Mouse (Mus musculus): ENCODE results near the gene Nutm2. TPM values are rescaled to one million over a fixed set of nuclear protein-coding genes. Genes with fewer than 3 reads are reported as not detected.
A peak's percentile ranks its signal among the peaks of the same experiment; 100 is the strongest.
"Not testable (repeated sequence)": the region's sequence is repeated elsewhere in the genome, so short reads cannot be mapped to it uniquely, and the experiment has no call there.

Gene Nutm2
- not detected for total RNA-seq (2021)

DNA sequence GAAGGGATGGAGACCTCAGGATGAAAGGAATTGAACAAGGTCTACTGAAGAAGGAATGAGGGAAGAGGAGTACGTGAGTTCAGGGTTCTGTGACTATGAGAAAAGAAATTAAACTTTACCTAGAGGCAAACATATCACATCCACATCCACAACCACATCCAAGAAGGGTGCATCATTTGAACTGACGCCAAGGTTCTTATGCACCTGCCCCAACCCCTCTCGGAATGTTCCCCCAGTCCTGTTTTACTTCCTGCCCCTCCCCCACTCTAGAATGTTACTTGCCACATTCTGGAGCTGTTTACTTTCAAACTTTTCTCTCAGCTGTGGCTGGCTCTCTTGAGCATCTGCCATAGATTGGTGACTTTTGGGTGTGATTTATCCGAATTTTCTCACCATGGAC lies at the start of gene Nutm2:
Gene Nutm2 (plus strand): TSS at position 301 of the 400 bp plus-strand sequence.
- DNase-seq: no peak
- intact Hi-C loops (cut with DNase I): no loop called here

DNA sequence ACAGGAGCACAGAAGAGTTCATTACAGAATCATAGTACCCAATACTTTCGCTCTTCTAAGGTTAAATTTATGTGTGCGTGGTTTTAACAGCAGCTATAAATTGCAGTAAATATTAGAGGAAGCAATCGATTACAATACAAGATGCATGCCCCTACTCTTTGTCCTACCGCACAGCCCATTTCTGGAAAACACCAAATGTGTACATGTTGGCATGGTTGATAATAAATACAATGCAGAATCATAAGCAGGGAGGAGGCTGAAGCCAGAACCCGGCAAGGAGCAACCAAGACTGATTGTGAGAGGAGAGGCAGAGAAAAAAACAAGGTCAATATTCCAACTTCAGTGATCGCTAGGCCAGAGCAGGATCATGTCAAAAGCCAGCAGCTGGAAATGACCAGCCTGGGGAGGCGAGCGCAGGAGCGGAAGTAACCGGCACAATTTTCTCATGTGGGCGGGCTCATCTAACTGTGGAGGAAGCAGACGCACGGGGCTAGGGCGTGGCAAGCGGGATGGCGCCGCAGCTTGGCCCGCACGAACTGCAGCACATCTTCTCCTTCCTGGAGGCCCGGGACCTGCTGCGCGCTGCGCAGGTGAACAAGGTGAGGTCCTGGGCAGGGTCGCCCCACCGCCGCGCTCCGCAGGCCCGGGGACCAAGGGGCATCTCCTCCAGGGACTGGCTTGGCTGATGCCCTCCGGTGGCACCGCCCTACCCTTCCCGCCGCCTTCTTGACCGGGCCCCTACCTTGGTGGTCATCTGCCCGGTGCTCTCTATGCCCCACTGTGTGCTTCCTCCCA lies 49.5 kb upstream of the Nutm2 start, which contains the start of gene Fbxw17:
Gene Fbxw17 (plus strand): TSS at position 476 of the 795 bp plus-strand sequence.
- DNase-seq: peak; percentile 70
- intact Hi-C loops (cut with DNase I): no loop called here

DNA sequence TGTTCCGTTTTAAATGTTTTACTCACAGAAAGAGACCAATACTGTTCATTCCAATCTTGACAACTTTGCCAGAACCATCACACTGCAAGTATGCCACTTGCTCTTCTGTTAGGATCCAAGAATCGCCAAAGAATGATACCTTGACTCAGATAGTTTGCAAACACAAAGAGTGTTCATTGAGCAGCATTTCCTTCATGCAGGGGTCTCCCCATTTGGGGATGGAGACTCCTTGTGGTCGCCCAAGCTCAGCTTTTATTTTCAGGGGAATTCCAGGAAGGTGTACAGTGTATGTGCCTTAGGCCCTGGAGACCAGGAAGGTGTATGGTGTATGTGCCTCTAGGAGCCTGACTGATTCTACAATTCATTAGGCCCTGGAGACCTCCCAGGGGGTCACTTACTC lies 48.7 kb upstream of the Nutm2 start:
- no peak for DNase-seq
- intact Hi-C loops (cut with DNase I): no loop called here

DNA sequence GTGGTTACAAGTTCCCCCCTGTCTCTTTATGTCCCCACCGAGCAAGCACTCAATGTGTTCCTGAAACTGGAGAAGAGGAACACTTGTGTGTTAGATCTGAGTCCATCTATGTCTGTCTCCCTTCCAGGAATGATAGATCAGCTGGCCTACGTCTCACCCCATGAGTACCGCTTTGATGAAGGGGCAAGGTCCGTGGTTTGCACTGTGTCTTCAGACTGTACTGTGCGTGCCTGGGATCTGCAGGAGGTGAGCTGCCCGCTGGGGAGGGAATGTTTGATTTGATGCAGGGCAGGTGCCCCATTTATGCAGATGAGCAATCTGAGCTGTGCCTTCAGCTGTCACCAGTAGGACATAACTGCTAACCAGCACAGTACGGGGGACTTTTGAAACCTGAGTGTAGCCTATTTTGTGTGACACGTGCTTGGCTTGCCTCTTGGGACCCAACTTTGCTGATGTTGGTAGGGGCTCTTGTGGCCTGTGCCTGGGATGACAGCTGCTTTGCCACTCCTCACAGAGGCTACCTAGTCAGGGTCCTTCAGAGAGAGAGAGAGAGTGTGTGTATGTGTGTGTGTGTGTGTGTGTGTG lies 43.4 kb upstream of the Nutm2 start:
- no peak for DNase-seq
- intact Hi-C loops (cut with DNase I): no loop called here

DNA sequence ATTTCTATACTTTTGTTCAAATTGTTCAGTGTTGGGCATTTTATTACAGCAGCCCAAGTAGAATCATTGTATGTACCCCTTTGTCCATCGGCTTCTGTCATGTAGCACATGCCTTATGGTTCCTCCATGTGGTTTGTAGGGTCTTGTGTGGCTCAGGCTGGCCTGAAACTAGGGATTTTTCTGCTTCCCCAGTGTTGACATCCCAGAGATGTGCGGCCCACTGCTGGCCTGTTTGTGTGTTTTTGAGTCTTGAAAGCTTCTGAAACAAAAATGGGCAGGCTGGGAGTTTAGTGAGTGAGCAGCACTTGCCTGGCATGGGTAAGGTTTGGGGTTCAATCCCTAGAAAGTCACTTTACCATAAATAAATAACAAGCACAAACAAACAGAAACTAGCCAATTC lies 42.6 kb upstream of the Nutm2 start:
- DNase-seq: no peak

DNA sequence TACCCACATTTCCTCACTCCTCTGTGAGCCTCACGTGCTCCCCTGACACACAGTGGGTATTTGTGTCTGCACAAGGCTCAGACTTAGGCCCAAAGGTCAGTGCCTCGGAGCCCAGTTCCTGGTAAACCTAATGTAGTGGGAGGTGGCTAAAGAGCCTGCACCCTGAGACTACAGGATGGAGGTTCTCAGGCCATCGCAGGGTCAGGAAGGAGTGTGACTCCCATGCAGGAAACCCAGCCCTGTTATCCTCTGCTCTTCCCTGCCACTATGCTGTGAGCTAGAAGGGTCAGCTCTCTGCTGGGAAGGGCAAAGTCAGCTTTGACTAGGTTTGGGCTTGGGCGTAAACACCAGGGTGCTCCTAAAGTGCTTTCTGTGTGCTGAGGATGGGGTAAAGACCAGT lies 40.4 kb upstream of the Nutm2 start:
- DNase-seq: no peak
- intact Hi-C loops (cut with DNase I): no loop called here

More for the DNA sequence above, 42.6 kb upstream of the Nutm2 start:
- intact Hi-C loops (cut with DNase I): no loop called here

DNA sequence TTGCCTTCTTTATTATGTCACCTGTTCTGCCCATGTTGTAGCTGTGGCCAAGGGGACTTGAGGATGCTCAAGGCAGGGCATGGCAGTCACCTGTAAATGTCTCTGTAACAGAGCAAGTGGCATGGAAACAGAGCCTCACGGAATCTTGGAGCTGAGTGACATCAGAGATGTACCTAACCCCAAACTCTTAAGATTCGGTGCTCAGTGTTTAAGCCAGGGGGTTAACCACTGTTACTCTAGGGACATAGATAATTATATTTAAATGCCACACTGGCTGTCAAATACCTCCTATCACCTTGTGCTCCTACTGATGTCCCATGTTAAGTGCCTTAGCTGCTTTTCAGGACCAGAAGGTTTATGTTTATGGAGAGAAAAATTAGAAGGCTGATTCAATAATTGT lies 23.3 kb upstream of the Nutm2 start, which contains the start of gene Gm47429:
Gene Gm47429 (minus strand): TSS at position 101 of the 400 bp plus-strand sequence.
- intact Hi-C loops (cut with DNase I): no loop called here
- no peak for DNase-seq

DNA sequence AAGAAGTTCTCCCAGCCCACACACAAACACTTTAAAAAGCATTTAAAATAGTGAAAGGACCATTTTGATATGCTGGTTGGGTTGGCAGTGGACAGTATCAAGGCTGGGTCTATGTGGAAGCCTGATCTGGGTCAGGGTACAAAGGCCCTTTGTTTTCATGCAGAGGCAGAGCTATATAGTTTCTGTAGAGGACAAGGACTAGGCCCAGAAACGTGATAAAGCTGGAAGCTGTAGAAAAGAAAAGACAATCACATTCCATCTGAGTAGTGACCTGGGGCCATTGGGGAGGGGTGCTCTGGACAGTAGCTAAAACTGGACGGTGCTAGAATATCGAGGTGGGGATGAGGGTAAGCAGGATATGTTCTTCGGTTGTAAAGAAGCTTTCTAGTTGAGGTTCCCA lies 21.8 kb upstream of the Nutm2 start:
- DNase-seq: no peak
- intact Hi-C loops (cut with DNase I): no loop called here

DNA sequence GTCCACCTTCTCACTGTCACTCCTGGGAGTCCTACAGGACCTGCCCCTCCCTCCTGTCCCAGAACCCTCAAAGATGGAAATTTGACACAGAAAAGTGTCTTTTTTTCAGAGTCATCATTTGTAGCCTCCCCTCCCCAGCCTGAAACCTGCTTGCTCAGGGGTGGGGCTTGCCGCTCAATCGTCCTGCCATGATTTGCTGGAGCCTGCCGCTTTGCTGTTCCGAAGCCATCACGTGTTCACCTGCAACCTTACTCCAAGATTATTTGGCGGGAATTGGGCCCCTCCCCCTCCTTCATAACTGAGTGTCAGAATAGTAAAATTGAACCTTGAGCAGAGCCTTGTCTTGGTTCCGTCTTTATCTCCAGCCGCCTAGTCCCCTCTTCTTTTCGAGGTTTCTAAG lies 14.8 kb upstream of the Nutm2 start:
- DNase-seq; intact Hi-C loops (cut with DNase I): not testable (repeated sequence)

DNA sequence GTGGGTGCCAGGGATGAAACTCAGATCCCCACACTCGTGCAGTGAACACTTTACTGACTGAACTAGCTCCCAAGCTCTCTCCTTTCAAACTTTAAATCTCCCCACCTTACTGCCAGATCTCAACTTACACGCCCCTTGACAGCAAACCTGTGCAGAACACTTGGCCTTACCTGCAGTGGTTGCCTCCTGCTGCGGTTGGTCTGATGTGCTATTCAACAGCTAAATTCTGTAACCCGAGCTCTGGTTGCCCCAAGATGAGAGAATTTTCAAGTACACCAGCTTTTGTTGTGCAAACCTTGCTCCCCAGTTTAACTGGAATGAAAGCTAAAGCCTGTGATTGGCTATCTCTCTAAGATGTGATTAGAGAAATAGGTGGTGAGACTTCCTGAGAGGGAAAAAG lies 13.7 kb upstream of the Nutm2 start:
- intact Hi-C loops (cut with DNase I): no loop called here
- no peak for DNase-seq

DNA sequence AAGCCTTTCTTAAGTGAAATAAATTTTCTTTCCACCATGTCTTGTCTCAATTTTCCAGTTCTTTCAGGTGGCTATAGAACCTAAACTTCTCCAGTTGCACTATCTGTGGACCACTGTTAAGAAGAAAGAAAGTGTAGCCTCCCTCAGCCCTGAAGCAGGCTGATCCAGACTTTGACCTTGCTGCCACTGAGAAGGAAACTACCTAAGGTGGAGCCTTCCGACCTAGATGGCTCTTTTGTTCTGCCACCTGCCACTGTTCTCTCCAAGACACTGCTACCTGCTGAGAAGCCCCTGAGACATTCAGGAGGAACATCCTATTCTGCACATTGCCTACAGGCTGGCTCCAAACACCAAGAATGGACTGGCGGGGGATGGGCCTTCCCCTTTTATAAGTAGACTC lies 6.7 kb upstream of the Nutm2 start:
- DNase-seq; intact Hi-C loops (cut with DNase I): not testable (repeated sequence)

DNA sequence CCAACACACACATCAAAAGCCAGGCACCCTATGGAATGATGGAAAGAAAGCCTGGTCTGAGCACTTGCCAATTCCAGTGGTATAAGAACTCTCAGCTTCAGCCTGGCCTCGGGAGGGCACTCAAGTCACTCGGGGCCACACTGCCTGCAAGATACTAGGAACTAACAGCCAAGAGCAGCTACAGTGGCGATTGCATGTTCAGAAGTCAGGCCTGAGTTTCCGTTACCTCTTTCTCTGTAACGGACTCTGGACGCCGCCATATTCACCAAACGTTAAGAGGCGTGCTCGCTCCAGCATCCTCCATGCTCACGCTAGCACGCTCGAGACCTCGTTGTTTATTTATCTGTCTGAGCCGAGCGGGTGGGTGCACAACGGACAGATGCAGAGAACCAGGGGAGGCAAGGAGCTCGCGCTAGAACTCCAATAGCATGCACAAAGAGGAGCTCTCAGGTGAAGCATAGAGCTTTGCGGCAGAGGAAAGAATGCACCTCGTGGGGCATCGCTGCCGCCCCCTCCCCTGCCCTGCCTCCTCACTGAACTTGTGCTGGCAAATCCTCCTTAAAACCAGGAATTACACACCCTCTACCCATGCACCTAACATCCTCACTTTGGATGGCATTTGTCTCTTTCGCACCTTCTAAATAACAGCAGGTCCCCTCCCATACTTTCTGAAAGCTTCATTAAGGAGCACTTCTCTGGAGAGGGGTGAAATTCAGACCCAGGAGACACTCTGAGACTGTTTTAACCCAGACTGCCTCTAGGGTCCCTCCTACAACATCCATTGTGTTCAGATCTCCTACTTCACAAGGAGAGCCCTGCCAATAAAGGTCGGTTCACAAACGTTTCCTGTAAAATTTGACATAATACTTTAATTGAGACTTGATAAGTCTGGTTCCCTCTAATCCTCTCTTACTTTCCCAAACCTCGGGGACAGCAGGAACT lies 2.2 kb upstream of the Nutm2 start:
- no peak for DNase-seq
- intact Hi-C loops (cut with DNase I): no loop called here

DNA sequence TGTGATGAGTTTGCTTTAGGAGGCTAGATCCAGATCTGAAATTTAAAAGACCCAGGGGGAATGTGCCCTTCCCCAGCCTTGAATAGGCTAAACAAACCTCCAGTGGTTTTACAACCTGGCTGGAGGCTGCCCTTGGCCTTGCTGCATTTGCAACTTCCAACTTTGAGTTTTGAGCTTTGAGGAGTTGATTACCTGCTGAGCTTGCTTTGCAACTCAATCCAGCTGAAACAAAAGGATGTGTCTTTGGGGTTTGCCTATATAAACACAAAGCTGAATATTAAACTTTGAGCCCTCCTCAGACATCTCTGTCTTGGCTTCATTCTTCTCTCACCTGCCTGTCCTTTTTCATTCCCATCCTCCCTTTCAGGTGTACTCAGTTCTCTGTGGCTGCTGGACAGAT lies 21.4 kb downstream of the Nutm2 start:
- DNase-seq; intact Hi-C loops (cut with DNase I): not testable (repeated sequence)

DNA sequence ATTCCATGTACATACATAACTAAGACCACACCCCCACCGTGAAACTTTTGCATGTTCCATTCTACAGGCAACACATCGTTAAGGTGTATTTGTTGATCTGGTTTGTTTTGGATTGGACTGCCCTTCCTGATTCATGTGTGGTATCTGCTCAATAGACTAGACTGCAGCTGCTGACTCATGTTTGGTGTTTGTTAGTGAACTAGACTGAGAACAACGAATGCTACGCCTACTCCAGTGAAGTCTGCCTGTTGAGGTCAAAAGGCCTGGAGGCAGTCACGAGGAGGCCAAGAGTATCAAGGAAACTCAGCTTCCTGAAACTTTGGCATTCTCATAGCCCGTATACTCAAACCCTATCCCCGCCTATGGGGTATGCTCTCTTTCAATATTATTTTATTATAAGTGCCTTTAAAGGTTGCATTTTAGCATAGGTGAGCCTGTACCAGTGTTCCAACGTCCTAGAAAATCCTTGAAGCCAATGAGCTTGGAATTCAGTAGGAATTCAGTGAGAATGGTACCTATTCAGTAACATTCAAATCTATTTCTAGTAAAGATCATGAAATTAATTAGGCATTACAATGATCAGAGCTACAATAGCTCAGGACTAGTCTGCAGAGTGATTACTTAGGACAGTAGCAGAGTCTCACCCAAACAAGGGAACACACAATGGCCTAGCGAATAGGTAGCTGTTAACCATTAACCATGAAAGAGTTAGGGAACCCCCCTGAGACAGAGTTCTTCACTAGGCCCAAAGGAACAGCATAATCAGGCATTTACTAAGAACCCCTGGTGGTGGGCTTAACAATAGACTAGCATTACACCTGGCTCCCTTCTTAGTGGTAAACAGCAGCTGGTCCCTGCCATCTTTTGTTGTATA lies 43.6 kb downstream of the Nutm2 start:
- DNase-seq; intact Hi-C loops (cut with DNase I): not testable (repeated sequence)

Other genes with a start within 250 kb of the Nutm2 start
- gene Gm906, start 217.0 kb upstream of the Nutm2 start, total RNA-seq (2021): not detected
- 10 to 100 TPM; 28.3 to 33.8 TPM for gene Fbxw17, start 49.4 kb upstream of the Nutm2 start, total RNA-seq (2021)
- not detected for gene Gm47429, start 23.4 kb upstream of the Nutm2 start, total RNA-seq (2021)
- not detected for gene Gm904, start 175.9 kb downstream of the Nutm2 start, total RNA-seq (2021)
- not detected for gene Gm8765, start 231.0 kb downstream of the Nutm2 start, total RNA-seq (2021)

Data from left cerebral cortex, postnatal 4 days (tissue).